Mouse (Mus musculus): ENCODE results near the gene Creld1.

- no peak for TF ChIP-seq CTCF (IDR thresholded peaks at IDR 0.05; ENCODE audit: extremely low read depth, insufficient read length, insufficient replicate concordance, low read depth, low read length)
- peak; percentile 94 for TF ChIP-seq POLR2A (IDR thresholded peaks at IDR 0.05; ENCODE audit: low read depth, low read length)
Observed at GRCm38 (mm10) chr6:113471297-113471936, 11.7 kb upstream of the Creld1 start, which contains the start of gene Il17rc.

Measured in small intestine, adult 2 months (tissue).